Mouse (Mus musculus) limb, embryonic 10.5 days (tissue): Measurements from ENCODE around the gene Copz1. TPM values are rescaled to one million over a fixed set of nuclear protein-coding genes. Genes with fewer than 3 reads are reported as not detected.

Experiments
- DNase-seq: peaks from one replicate; pipeline ENCODE4 v3.0.0-alpha.2; 2017; ENCODE audit warnings: low spot score
- H3K27ac ChIP-seq: fragments of 300-500 bp; sonication (generic); 2 replicates; pipeline ENCODE4 v1.5.1; 2016; ENCODE audit warnings: mild to moderate bottlenecking
- H3K27me3 ChIP-seq: fragments of 300-500 bp; sonication (generic); 2 replicates; pipeline ENCODE4 v1.6.1; 2016; ENCODE audit warnings: low read depth, mild to moderate bottlenecking; ENCODE audit not compliant: poor library complexity, severe bottlenecking
- H3K36me3 ChIP-seq: fragments of 300-500 bp; sonication (generic); 2 replicates; pipeline ENCODE4 v1.6.1; 2016; ENCODE audit warnings: mild to moderate bottlenecking, moderate library complexity
- H3K4me1 ChIP-seq: fragments of 300-500 bp; sonication (generic); 2 replicates; pipeline ENCODE4 v1.6.1; 2016
- H3K4me3 ChIP-seq: fragments of 300-500 bp; sonication (generic); 2 replicates; pipeline ENCODE4 v1.5.1; 2016; ENCODE audit warnings: mild to moderate bottlenecking, moderate library complexity
- H3K9me3 ChIP-seq: fragments of 300-500 bp; sonication (generic); replicated peaks from 2 replicates; pipeline ENCODE4 v1.6.1; 2016; ENCODE audit warnings: mild to moderate bottlenecking
- WGBS: fragments of 180-500 bp; shearing (Covaris S2); methylation state at CpG from one replicate; pipeline ENCODE4 v1.1.7; 2016; 5-methylcytosine and 5-hydroxymethylcytosine counted together
- microRNA counts: library from miRNA; unstranded; fragments of <30 nt; microRNA quantifications from one replicate; lab custom pipeline; 2017
- microRNA-seq: library from miRNA; unstranded; fragments of <30 nt; microRNA quantifications from one replicate; pipeline ENCODE4, GENCODE M21; 2017
- polyA plus RNA-seq: library from polyadenylated mRNA; unstranded; fragments of >200 nt; fragmentation: Nextera tagmentation; extraction: Ambion mirVana; gene quantifications from 2 replicates; pipeline ENCODE4 v1.2.1, GENCODE M21; 2016

Copz1 gene
- polyA plus RNA-seq, 1 experiment from 2014 or later = 309 TPM

DNA sequence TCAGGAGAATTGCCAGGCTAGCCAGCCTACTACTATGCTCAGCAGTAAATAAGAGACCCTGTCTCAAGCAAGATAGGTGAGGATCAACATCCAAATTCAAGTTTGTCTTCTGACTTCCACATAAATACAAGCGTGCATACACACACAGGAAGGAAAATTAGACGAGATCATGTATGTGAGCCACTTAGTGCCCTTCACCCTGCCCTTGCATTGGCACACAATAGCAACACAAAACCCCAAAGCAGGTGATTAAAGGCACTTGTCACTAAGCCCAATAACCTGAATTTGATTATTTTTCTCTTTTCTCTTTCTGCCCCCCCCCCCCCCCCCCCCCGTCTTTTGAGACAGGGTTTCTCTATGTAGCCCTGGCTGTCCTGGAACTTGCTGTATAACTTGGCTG is 70.5 kb downstream of the Copz1 start:
- no peaks in the 10 kb centered on the region for H3K9me3 ChIP-seq
- H3K27me3 ChIP-seq = peaks cover 42% of the 10 kb centered on the region
- DNase-seq = no peak
- H3K4me1 ChIP-seq = peaks cover 41% of the 10 kb centered on the region
- H3K27ac ChIP-seq = no peak overlapping the region
- no peak overlapping the region for H3K4me3 ChIP-seq
- 67% methylated on average over 3 of the region's 3 CpGs for WGBS
- peaks cover 44% of the 10 kb centered on the region for H3K36me3 ChIP-seq

DNA sequence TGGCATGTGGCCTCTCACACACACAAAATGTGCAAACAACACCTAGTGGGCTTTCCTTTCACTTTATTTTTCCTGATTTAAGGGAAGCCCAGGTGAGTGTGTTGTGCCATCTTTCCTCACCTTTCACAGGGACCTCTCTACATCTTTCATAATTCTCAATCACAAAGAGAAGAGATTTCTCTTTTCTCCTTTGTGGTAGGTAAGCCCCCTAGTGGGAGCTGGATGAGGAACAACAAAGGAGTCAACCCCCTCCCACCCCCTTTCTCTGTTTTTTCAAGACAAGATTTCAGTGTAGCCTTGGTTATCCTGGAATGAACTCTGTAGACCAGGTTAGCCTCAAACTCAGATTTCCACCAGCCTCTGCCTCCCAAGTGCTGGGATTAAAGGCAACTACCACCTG is 71.0 kb downstream of the Copz1 start:
- Histone ChIP-seq H3K9me3 (no peaks in the 10 kb centered on the region), H3K27ac (no peak overlapping the region), H3K4me1 (peaks cover 35% of the 10 kb centered on the region), H3K36me3 (peaks cover 50% of the 10 kb centered on the region), H3K4me3 (no peak overlapping the region), H3K27me3 (peaks cover 37% of the 10 kb centered on the region)
- no peak for DNase-seq

DNA sequence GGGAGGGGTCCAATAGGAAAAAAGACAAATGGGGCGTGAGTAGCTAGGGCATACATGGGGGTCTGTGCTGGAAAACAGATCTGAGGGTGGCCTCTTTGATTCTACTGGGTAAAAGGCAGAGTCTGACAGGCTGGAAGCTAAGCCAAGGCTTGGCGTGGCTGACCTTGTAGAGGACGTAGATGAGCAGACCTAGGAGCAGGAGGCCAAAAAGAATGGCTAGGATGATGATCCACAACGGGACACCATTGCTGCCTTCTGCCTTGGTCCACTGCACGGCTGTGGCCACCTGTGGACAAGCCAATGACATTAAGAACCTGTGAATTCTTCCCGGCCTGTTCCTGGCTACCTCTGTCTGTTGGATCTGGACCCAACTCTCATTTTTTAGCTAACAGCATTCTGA is 73.3 kb downstream of the Copz1 start:
- H3K27me3 ChIP-seq = peaks cover 15% of the 10 kb centered on the region
- peaks cover 13% of the 10 kb centered on the region for H3K4me1 ChIP-seq
- H3K36me3 ChIP-seq = peaks cover 72% of the 10 kb centered on the region
- no peak overlapping the region for H3K27ac ChIP-seq
- 89% methylated on average over 6 of the region's 6 CpGs for WGBS
- no peak overlapping the region for H3K4me3 ChIP-seq
- no peak for DNase-seq
- H3K9me3 ChIP-seq = no peaks in the 10 kb centered on the region

DNA sequence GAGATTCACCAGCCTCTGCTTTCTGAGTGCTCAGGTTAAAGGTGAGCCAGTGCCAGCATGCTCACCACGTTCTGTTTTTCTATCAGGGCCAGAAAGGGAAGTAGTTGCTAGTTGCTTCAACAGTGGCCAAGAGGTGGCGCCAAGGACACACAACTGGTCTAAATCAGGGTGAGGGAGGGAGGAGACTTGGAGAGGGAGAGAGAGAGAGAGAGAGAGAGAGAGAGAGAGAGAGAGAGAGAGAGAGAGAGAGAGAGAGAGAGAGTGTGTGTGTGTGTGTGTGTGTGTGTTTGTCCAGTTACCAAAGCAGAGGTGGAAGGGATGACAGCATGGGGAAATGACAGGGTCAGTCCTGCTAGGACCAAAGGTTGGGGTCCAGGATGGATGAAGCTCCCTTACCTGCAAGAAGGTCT is 74.8 kb downstream of the Copz1 start:
- Histone ChIP-seq H3K4me1 (no peaks in the 10 kb centered on the region), H3K9me3 (no peaks in the 10 kb centered on the region), H3K27ac (no peak overlapping the region), H3K4me3 (no peak overlapping the region), H3K36me3 (peaks cover 87% of the 10 kb centered on the region), H3K27me3 (no peaks in the 10 kb centered on the region)
- DNase-seq = no peak
- 2% methylated on average over 2 of the region's 2 CpGs for WGBS

MicroRNAs within 50 kb of the gene (microRNA counts, 519-probe panel; counts per million panel counts)
- 5,319 counts per million, percentile 89 among the panel's probes with 10 or more counts for microRNA mmu-miR-148b (lab: Ali Mortazavi, UCI)

Small RNAs within 50 kb of the gene (microRNA-seq; reads per million reads assigned to microRNA genes)
- 176 reads per million, percentile 57 among the genes with 10 or more reads in this experiment for gene Mir148b

Other genes with a start within 250 kb of the Copz1 start
- gene Smug1, start 105.6 kb upstream of the Copz1 start, polyA plus RNA-seq = 16.2 and 16.8 TPM in 2 replicates
- gene Cbx5, start 32.9 kb upstream of the Copz1 start, polyA plus RNA-seq = 191 and 215 TPM in 2 replicates
- 1,775 and 1,966 TPM in 2 replicates for gene Hnrnpa1, start 32.3 kb upstream of the Copz1 start, polyA plus RNA-seq
- gene Nfe2, start 14.3 kb upstream of the Copz1 start, polyA plus RNA-seq = 5.9 and 6.1 TPM in 2 replicates
- 0.28 and 0.30 TPM in 2 replicates for gene Gpr84, start 37.9 kb downstream of the Copz1 start, polyA plus RNA-seq
- 22.1 and 22.8 TPM in 2 replicates for gene Zfp385a, start 67.4 kb downstream of the Copz1 start, polyA plus RNA-seq
- 33.5 and 36.6 TPM in 2 replicates for gene Itga5, start 94.0 kb downstream of the Copz1 start, polyA plus RNA-seq
- not detected in 2 replicates for gene Gtsf1, start 157.8 kb downstream of the Copz1 start, polyA plus RNA-seq
- not detected in 2 replicates for gene Gtsf2, start 175.8 kb downstream of the Copz1 start, polyA plus RNA-seq
- gene Nckap1l, start 181.1 kb downstream of the Copz1 start, polyA plus RNA-seq = 1.1 and 1.4 TPM in 2 replicates
- 2.0 and 2.9 TPM in 2 replicates for gene Pde1b, start 230.3 kb downstream of the Copz1 start, polyA plus RNA-seq